Mouse (Mus musculus) layer of hippocampus, postnatal 10 days (tissue): ENCODE results near the gene Hamp. TPM values are rescaled to one million over a fixed set of nuclear protein-coding genes. Genes with fewer than 3 reads are reported as not detected.

Source experiments
- DNase-seq, 2 experiments: peaks; one replicate each; pipeline ENCODE4 v3.0.0; 2021; ENCODE audit warnings: low spot score in 2 of 2
- total RNA-seq, 2 experiments: library from RNA; stranded (reverse); gene quantifications; 2 replicates each; pipeline ENCODE4 v1.2.3; 2021

Hamp gene
- total RNA-seq, 2 experiments from 2014 or later, result not detected

- DNase-seq, result no peak
These were observed 34.1 kb downstream of the Hamp start for GRCm38 (mm10) chr7:30909773-30910172.

GRCm38 (mm10) chr7:30908992-30909431, 34.8 kb downstream of the Hamp start:
- DNase-seq, result no peak

GRCm38 (mm10) chr7:30908277-30908991, 35.4 kb downstream of the Hamp start:
- no peak for DNase-seq

- peak; percentile 28 to 52 for DNase-seq
These were observed 39.8 kb downstream of the Hamp start for GRCm38 (mm10) chr7:30904042-30904441.

GRCm38 (mm10) chr7:30895217-30895616, 48.6 kb downstream of the Hamp start:
- DNase-seq, result no peak

GRCm38 (mm10) chr7:30892515-30892914, 51.3 kb downstream of the Hamp start:
- no peak for DNase-seq

Other genes starting within 250 kb of the Hamp start
- not detected for gene 2200002J24Rik, start 245.1 kb downstream of the Hamp start, total RNA-seq
- 1 to 10 TPM; 3.1 to 3.8 TPM for gene Atp4a, start 231.8 kb downstream of the Hamp start, total RNA-seq
- 100 to 1,000 TPM; 117 to 141 TPM for gene Tmem147, start 214.5 kb downstream of the Hamp start, total RNA-seq
- not detected for gene Gapdhs, start 200.4 kb downstream of the Hamp start, total RNA-seq
- 10 to 100 TPM in 1 of 2 experiments, 1 to 10 TPM in 1; 7.7 to 10.4 TPM for gene Sbsn, start 192.6 kb downstream of the Hamp start, total RNA-seq
- gene Dmkn, start 180.3 kb downstream of the Hamp start, total RNA-seq, result 1 to 10 TPM; 1.2 to 1.5 TPM
- not detected for gene Krtdap, start 156.1 kb downstream of the Hamp start, total RNA-seq
- gene Ffar2, start 120.3 kb downstream of the Hamp start, total RNA-seq, result under 1 TPM in 1 of 2 experiments, not detected in 1; 0.25 TPM
- not detected for gene Ffar3, start 87.9 kb downstream of the Hamp start, total RNA-seq
- gene Ffar1, start 82.5 kb downstream of the Hamp start, total RNA-seq, result not detected
- not detected for gene Cd22, start 63.7 kb downstream of the Hamp start, total RNA-seq
- gene Mag, start 29.2 kb downstream of the Hamp start, total RNA-seq, result 10 to 100 TPM; 25.3 to 30.7 TPM
- gene Hamp2, start 19.4 kb downstream of the Hamp start, total RNA-seq, result not detected
- 100 to 1,000 TPM in 1 of 2 experiments, 10 to 100 TPM in 1; 94.1 to 116 TPM for gene Usf2, start 12.8 kb upstream of the Hamp start, total RNA-seq
- gene Lsr, start 29.4 kb upstream of the Hamp start, total RNA-seq, result 10 to 100 TPM; 11.8 to 15.1 TPM
- gene Fam187b, start 29.8 kb upstream of the Hamp start, total RNA-seq, result under 1 TPM; 0.25 to 0.96 TPM
- 10 to 100 TPM; 35.9 to 36.5 TPM for gene Fxyd5, start 98.4 kb upstream of the Hamp start, total RNA-seq
- gene Fxyd7, start 107.4 kb upstream of the Hamp start, total RNA-seq, result 100 to 1,000 TPM; 376 to 407 TPM
- 10 to 100 TPM; 67.2 to 69.2 TPM for gene Fxyd1, start 113.2 kb upstream of the Hamp start, total RNA-seq
- gene Lgi4, start 115.3 kb upstream of the Hamp start, total RNA-seq, result 10 to 100 TPM; 13.2 to 15.5 TPM
- gene Fxyd3, start 132.7 kb upstream of the Hamp start, total RNA-seq, result 1 to 10 TPM in 1 of 2 experiments, not detected in 1; 1.2 TPM
- 1 to 10 TPM; 2.1 to 2.9 TPM for gene Hpn, start 171.3 kb upstream of the Hamp start, total RNA-seq
- gene Scn1b, start 183.0 kb upstream of the Hamp start, total RNA-seq, result 100 to 1,000 TPM; 264 to 274 TPM
- 100 to 1,000 TPM; 143 to 144 TPM for gene Gramd1a, start 211.9 kb upstream of the Hamp start, total RNA-seq